Mouse (Mus musculus): ENCODE measurements around the gene Acvrl1.
"Not testable (repeated sequence)": the region's sequence is repeated elsewhere in the genome, so short reads cannot be mapped to it uniquely, and the experiment has no call there.

Gene Acvrl1

GRCm38 (mm10) chr15:101107906-101108671 lies 20.2 kb upstream of the Acvrl1 start:
- DNase-seq (ENCODE audit: low read depth, low spot score): no peak

- DNase-seq (ENCODE audit: low read depth, low spot score): peak; percentile 81
These were observed 15.1 kb upstream of the Acvrl1 start for GRCm38 (mm10) chr15:101113176-101113575.

- DNase-seq (ENCODE audit: low read depth, low spot score): not testable (repeated sequence)
These were observed 14.5 kb upstream of the Acvrl1 start for GRCm38 (mm10) chr15:101113778-101114177.

DNA sequence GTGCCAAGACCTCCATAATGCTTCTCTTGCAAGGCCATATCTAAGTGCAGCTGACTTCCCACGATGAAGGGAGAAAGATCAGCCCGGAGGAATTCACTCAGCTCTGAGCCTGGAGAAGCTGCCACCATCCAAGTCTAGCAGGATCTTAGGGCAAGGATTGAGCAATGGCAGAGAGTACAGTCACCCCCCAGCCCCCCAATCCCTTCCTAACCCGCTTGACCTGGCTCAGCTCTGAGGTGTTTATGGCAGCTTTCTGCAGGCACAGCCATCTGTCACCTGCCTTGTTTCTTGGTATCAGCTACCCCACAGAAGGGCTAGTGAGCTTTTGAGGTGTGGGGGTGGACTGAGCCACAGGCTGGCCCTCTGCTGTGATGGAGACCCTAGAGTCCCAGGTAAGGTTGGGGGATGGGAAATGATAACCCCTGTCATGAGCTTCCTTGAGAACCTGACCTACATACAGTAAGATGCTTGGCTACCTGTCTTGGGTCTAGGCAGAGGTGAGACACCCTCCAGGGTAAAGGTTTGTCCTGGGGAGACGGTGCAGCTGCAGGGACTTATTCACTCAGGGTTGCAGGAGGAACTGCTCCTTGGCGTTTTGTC lies 12.7 kb upstream of the Acvrl1 start, which contains the start of gene Ankrd33:
TSS of gene Ankrd33 (plus strand) at position 245 of the 600 bp plus-strand sequence.
- no peak for DNase-seq (ENCODE audit: low read depth, low spot score)

GRCm38 (mm10) chr15:101118399-101119125 lies 9.8 kb upstream of the Acvrl1 start:
- no peak for DNase-seq (ENCODE audit: low read depth, low spot score)

DNA sequence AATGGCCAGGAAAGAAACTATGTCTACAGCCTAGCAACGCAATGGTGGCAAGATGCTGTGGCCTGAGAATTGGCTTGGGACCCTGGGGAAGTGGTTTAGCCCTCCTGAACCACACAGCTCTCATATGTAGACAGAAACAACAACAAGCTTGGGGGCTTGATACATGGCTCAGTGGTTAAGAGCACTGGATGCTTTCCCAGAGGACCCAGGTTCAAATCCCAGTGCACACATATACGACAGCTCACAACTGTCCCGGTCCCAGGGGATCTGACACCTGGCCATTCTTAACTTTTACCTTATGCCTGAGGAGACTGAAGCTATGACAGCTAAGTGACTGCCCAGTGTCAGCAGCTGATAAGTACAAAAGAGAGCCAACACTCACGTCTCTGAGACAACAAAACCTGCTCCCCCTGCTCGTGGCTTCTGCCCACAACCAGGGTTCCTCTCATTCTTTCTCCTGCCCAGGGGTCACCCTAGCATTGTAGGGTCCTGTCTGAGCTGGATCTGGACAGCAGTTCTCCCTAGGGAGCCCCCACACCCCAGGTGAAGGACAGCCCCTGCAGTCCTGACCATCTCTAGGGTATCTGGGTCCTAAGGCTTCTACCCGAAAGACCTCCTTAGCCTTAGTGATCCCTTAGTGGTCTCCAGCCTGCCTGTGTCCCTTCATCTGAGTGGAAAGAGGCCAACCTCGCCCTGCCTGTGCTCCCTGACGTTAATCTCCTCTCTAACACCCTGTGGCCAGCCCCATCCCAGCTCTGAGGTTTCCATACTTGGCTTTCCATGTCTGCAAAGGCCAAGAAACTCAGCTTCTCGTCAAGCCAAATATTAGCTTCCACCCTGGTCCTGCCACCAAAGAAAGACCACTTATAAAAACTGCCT lies 6.7 kb upstream of the Acvrl1 start:
- no peak for DNase-seq (ENCODE audit: low read depth, low spot score)

- DNase-seq (ENCODE audit: low read depth, low spot score): no peak
These were observed 6.1 kb upstream of the Acvrl1 start for GRCm38 (mm10) chr15:101122290-101122589.

DNA sequence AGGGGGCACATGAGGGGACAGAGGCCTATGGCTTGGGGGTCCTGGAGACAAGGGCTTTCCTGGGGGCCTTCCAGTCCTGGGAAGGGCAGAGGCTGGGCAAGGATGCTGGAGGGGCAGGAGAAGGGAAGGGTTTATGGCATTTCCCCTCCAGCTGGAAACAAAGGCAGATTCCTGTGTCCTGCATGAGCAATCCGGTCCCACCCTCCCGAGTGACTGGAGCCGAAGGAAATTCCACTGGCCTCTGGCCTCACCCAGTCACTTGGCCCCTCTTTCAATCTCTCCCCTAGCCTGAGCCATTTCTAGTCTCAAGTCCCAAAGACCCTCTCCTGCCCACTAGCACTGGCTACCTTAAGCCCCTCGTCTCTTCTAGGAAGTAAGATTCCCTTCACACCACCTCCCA lies 5.1 kb upstream of the Acvrl1 start:
- DNase-seq (ENCODE audit: low read depth, low spot score): no peak

DNA sequence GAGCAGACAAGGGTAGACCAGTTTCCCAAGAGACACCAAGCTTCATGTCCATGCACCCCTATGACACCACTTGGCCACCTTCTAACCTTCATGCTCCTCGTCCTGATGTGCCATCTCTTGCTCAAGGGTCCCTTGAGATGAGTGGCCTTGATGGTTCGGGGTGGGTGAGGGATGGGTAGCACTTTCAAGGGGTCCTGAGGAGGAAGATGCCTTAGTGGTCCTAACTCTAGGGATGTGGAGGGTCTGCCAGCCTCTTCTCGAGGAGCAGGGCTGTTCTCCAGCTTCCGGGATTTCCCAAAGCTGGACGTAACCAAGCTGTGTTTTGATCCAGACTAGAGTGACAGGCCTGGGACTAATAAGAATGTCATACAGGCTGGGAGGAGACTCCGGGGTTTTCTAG lies 2.8 kb upstream of the Acvrl1 start:
- DNase-seq (ENCODE audit: low read depth, low spot score): no peak

DNA sequence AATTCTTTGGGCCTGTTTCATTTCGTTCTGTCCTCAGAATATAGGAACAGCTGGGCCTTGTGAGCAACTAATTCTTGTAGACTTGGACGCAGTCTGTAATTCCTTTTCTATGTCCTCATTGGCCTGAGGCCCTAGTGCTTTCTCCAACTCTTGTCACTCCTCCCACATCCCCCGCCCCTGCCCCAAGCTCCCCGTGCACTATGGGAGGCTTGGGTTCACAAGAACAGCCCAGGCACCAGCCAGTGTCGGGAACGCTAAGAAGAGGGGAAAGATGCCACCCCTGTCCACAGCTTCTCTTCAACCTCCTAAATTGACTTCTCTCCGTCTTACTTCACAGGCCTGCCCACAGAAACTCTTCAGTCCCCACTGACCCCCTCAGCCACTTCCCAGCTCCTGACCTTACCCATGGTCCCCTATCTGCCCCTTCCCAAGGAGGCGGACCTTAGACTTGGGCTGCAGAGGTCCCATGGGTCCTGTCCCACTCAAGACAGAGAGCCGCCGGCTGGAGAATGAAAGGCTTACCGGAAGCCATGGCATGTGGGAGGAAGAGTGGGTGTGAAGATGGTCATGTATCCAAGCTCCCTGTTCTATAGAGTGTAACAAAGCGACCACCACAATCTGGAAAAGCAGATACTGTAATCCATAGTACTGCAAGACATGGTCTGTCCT lies 1.3 kb upstream of the Acvrl1 start:
- DNase-seq (ENCODE audit: low read depth, low spot score): peak; percentile 72

DNA sequence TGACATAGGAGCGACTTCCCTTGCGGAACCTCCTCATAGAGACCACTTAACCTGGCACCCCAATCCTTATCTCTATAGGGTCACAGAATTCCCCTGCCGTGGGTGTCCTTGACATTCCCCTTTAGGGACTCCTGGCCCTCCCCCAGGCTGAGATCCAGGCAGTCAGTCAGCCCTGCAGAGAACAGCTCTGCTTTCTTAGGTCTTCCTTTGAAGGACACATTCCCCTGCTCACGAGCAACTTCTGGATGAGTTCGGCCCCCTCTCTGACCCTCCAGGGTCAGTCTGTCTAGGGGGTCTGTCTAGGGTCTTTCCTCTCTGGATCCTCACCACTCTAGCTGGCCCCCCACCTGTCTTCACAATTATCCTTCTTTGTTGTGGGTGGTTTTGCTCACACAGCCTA lies 1.1 kb downstream of the Acvrl1 start:
- no peak for DNase-seq (ENCODE audit: low read depth, low spot score)

DNA sequence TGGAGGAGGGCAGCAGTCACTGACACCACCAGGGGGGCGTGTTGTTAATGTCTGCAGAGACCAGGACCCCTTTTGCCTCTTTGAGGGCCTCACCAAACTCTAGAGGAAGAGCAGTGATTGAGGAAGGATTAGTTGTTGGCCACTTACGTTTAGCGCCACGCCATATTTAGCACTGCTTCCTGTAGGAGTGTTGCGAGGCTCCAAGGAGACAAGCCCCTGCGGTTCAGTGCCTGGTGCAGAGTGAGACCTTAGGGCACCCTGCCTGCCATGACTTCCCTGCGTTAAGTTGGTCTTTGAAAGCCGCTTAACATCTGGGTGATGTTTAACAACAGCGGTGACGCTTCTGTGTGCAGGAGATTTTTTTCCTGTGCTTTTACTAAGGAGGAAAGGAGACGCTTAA lies 3.2 kb downstream of the Acvrl1 start:
- DNase-seq (ENCODE audit: low read depth, low spot score): no peak

GRCm38 (mm10) chr15:101132041-101132440 lies 3.7 kb downstream of the Acvrl1 start:
- DNase-seq (ENCODE audit: low read depth, low spot score): no peak

DNA sequence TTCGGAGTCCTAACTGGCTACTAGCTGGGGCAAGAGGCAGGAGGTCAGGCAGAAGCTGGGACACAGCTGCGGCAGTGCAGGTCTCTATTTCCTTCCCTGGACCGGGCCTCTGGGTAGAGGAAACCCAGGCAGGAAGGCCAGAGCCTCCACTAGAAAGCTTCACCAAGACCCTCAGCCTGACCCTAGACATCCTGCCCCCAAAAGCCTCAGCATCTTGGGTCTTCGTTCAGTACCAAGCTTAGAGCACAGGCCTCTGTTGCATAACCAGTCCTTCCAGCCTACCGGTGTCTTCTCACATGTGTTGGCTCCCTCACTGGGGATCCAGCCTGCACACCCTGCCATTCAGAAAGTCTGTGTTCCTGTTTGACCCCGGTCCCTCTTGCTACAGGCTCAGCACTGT lies 4.4 kb downstream of the Acvrl1 start:
- DNase-seq (ENCODE audit: low read depth, low spot score): no peak

DNA sequence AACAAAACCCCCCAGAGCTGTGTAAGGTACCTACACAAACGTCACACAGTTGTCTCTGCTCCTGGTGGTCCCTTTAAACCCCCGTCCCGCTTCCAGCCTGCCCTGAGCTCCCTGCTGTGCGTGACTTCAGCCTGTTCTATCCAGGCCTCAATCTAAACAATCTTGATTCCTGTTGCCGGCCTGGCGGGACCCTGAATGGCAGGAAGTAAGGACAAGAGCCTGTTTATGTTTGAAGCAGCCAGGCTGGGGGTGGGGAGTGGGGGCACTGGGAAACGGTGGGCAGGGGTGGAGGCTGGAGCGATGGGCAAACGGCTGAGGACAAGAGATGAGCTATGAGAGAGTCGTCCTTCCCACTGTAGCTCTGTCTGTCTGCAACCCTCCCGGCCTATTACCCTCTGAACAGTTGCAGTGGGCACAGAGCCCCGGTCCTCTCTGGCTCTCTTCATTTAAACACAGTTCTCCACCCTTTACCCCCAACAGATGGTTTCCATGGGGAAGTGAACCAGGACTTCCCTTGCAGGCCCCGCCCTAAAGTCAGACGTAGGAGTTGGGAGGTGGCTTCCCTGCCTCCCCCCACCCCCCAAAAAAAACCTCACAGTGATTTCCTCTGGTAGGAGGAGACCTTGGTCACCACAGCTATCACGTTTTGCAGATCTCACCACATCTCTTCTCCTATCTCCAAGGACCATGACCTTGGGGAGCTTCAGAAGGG lies 5.8 kb downstream of the Acvrl1 start:
- DNase-seq (ENCODE audit: low read depth, low spot score): no peak

DNA sequence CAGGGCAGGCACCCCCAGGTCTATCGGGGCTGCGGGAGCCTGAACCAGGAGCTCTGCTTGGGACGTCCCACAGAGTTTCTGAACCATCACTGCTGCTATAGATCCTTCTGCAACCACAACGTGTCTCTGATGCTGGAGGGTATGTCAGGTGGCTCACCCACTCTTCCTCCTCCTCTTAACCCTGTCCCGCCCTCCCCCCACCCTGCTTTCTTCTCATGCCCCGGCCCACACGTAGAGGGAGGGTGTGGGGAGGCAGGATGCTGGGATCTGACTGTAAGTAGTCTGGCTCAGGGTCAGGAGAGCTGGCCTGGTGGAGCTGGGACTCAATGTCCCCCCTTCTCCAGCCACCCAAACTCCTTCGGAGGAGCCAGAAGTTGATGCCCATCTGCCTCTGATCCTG lies 7.1 kb downstream of the Acvrl1 start:
- no peak for DNase-seq (ENCODE audit: low read depth, low spot score)

DNA sequence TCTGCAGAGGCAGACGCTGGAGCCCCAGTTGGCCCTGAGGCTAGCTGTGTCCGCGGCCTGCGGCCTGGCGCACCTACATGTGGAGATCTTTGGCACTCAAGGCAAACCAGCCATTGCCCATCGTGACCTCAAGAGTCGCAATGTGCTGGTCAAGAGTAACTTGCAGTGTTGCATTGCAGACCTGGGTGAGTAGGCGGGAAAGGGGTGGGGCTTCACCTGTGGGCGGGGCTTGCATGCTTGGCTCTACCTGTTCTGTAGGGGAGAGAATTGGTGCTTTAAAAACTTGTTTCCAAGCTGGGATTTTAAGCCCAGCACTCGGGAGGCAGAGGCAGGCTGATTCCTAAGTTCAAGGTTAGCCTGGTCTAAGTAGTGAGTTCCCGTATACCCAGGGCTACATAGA lies 9.1 kb downstream of the Acvrl1 start:
- no peak for DNase-seq (ENCODE audit: low read depth, low spot score)

DNA sequence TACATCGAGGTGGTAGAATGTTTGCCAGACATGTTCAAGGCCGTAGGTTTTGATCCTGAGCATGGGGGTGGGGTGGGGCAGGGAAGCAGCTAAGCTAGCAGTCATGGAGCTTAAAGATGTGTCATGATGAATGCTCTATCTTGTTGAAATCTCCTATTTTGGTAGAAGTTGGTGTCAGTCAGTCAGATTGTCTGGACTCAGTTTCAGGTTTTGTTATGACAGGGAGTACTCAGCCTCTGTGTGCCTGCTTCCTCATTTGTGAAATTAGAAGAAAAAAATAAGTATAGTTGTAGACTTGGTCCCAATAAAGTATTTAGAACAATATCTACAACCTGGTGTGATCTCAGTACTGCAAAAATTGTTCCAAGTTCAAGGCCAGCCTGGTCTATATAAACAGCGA lies 10.4 kb downstream of the Acvrl1 start:
- no peak for DNase-seq (ENCODE audit: low read depth, low spot score)

- peak; percentile 80 for DNase-seq (ENCODE audit: low read depth, low spot score)
These were observed 11.6 kb downstream of the Acvrl1 start for GRCm38 (mm10) chr15:101139885-101140284.

- no peak for DNase-seq (ENCODE audit: low read depth, low spot score)
These were observed 12.3 kb downstream of the Acvrl1 start for GRCm38 (mm10) chr15:101140587-101140986.

DNA sequence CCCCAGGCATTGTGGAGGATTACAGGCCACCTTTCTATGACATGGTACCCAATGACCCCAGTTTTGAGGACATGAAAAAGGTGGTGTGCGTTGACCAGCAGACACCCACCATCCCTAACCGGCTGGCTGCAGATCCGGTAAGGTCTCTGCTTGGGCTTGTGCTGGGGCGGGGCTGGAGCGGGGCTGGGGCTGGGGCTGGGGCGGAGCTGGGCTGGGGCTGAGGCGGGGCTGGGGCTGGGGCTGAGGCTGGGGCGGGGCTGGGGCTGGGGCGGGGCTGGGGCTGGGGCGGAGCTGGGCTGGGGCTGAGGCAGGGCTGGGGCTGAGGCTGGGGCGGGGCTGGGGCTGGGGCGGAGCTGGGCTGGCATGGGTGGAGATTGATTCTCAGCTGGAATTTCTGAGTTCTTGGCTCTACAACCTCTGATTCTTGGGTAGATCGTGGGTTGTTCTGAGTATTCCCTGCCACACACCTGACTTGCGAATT lies 12.8 kb downstream of the Acvrl1 start:
- DNase-seq (ENCODE audit: low read depth, low spot score): peak; percentile 57
